Mouse (Mus musculus) limb, embryonic 15.5 days (tissue): Measurements from ENCODE around the gene Eif4a2. TPM values are rescaled to one million over a fixed set of nuclear protein-coding genes. Genes with fewer than 3 reads are reported as not detected.

Source experiments
- ATAC-seq: fragments of 200-750 bp; cut with Nextera tagmentation; 2 replicates; pipeline ENCODE4 v1.8.0; 2017; ENCODE audit warnings: low read depth, moderate TSS enrichment; ENCODE audit not compliant: insufficient number of reproducible peaks, low FRiP score, low TSS enrichment
- H3K27ac ChIP-seq: fragments of 300-500 bp; sonication (generic); 2 replicates; pipeline ENCODE4 v1.5.1; 2015; ENCODE audit warnings: moderate library complexity, mild to moderate bottlenecking, inconsistent platforms
- H3K27me3 ChIP-seq: fragments of 300-500 bp; sonication (generic); 2 replicates; pipeline ENCODE4 v1.6.1; 2015; ENCODE audit warnings: inconsistent platforms
- H3K36me3 ChIP-seq: fragments of 300-500 bp; sonication (generic); 2 replicates; pipeline ENCODE4 v1.6.1; 2015; ENCODE audit warnings: inconsistent platforms
- H3K4me1 ChIP-seq: fragments of 300-500 bp; sonication (generic); 2 replicates; pipeline ENCODE4 v1.6.1; 2015; ENCODE audit warnings: inconsistent platforms
- H3K4me2 ChIP-seq: fragments of 300-500 bp; sonication (generic); 2 replicates; pipeline ENCODE4 v1.6.1; 2015; ENCODE audit warnings: mild to moderate bottlenecking, inconsistent platforms
- H3K4me3 ChIP-seq: fragments of 300-500 bp; sonication (generic); 2 replicates; pipeline ENCODE4 v1.5.1; 2015; ENCODE audit warnings: mild to moderate bottlenecking, inconsistent platforms
- H3K9ac ChIP-seq: fragments of 300-500 bp; sonication (generic); 2 replicates; pipeline ENCODE4 v1.6.1; 2015; ENCODE audit warnings: inconsistent platforms
- H3K9me3 ChIP-seq: fragments of 300-500 bp; sonication (generic); 2 replicates; pipeline ENCODE4 v1.6.1; 2016; ENCODE audit warnings: inconsistent platforms
- WGBS: fragments of 180-500 bp; shearing (Covaris S2); methylation state at CpG from one replicate; pipeline ENCODE4 v1.1.7; 2015; 5-methylcytosine and 5-hydroxymethylcytosine counted together
- polyA plus RNA-seq: library from polyadenylated mRNA; unstranded; fragments of >200 nt; fragmentation: Nextera tagmentation; extraction: Ambion mirVana; gene quantifications from 2 replicates; pipeline ENCODE4 v1.2.1, GENCODE M21; 2015

Eif4a2 gene
- polyA plus RNA-seq, 1 experiment from 2014 or later = 259 TPM

GRCm38 (mm10) chr16:23107946-23108759, 909 bp downstream of the Eif4a2 start:
- H3K4me3 ChIP-seq = peak overlapping the region; percentile 93
- peak; percentile 86 for ATAC-seq
- H3K9ac ChIP-seq = peak overlapping the region; percentile 99
- no peaks in the 10 kb centered on the region for H3K27me3 ChIP-seq
- under 1% methylated on average over 52 of the region's 52 CpGs for WGBS
- peak overlapping the region; percentile 99 for H3K27ac ChIP-seq
- H3K4me1 ChIP-seq = peaks cover 15% of the 10 kb centered on the region; the same call in 1 of the 2 replicates
- H3K36me3 ChIP-seq = peaks cover 39% of the 10 kb centered on the region
- H3K4me2 ChIP-seq = peak overlapping the region; percentile 63
- H3K9me3 ChIP-seq = no peaks in the 10 kb centered on the region

DNA sequence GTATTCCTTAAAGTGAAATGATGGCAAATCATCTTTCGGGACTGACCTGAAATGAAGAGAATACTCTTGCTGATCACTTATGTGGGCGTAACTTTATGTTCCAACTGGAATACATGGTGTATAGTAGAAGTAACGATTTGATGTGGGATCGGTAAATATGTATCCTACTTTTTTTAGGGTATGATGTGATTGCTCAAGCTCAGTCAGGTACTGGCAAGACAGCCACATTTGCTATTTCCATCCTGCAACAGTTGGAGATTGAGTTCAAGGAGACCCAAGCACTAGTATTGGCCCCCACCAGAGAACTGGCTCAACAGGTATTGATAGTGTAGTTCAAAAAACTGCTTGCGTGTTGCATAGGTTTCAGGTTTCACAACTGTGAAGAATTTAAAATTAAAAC, 1.7 kb downstream of the Eif4a2 start:
- Histone ChIP-seq H3K4me3 (peak overlapping the region; percentile 93), H3K4me1 (peaks cover 15% of the 10 kb centered on the region; the same call in 1 of the 2 replicates), H3K27ac (peak overlapping the region; percentile 99), H3K27me3 (no peaks in the 10 kb centered on the region), H3K9ac (peak overlapping the region; percentile 99), H3K9me3 (no peaks in the 10 kb centered on the region), H3K36me3 (peaks cover 42% of the 10 kb centered on the region), H3K4me2 (peak overlapping the region; percentile 63)
- ATAC-seq = no peak
- 2% methylated on average over 5 of the region's 5 CpGs for WGBS

- H3K9me3 ChIP-seq = no peaks in the 10 kb centered on the region
- H3K4me3 ChIP-seq = peak overlapping the region; percentile 93
- H3K9ac ChIP-seq = peak overlapping the region; percentile 99
- 50% methylated on average over 5 of the region's 5 CpGs for WGBS
- H3K27ac ChIP-seq = peak overlapping the region; percentile 99; the same call in 1 of the 2 replicates
- peaks cover 49% of the 10 kb centered on the region for H3K36me3 ChIP-seq
- H3K27me3 ChIP-seq = no peaks in the 10 kb centered on the region
- no peak for ATAC-seq
- H3K4me1 ChIP-seq = peaks cover 15% of the 10 kb centered on the region; the same call in 1 of the 2 replicates
- H3K4me2 ChIP-seq = peak overlapping the region; percentile 63
These were observed 2.4 kb downstream of the Eif4a2 start for GRCm38 (mm10) chr16:23109350-23110280.

DNA sequence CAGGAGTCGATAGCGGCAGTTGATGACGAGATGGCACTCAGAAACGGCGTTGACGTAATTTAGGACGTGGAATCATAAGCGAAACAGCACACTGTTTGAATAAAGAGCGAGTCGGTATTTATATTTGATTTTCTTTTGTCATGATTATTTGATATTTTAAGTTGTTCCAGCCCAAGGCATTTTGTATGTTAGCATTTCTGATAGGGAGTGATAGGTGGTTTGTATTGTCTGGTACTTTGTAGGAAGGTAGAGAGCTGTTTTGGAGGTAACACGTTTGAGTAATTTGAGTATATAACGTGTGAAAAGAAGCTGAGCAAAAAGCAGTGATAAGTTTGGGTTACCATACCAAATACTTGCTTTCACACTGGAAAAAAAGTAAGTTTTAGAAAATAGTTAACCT, 5.1 kb downstream of the Eif4a2 start:
- ATAC-seq = no peak
- H3K4me2 ChIP-seq = no peak overlapping the region
- WGBS = 76% methylated on average over 12 of the region's 12 CpGs
- H3K36me3 ChIP-seq = peaks cover 57% of the 10 kb centered on the region
- H3K9me3 ChIP-seq = no peaks in the 10 kb centered on the region
- H3K27me3 ChIP-seq = no peaks in the 10 kb centered on the region
- H3K4me3 ChIP-seq = no peak overlapping the region
- no peak overlapping the region for H3K9ac ChIP-seq
- H3K27ac ChIP-seq = no peak overlapping the region
- H3K4me1 ChIP-seq = peaks cover 15% of the 10 kb centered on the region; the same call in 1 of the 2 replicates

DNA sequence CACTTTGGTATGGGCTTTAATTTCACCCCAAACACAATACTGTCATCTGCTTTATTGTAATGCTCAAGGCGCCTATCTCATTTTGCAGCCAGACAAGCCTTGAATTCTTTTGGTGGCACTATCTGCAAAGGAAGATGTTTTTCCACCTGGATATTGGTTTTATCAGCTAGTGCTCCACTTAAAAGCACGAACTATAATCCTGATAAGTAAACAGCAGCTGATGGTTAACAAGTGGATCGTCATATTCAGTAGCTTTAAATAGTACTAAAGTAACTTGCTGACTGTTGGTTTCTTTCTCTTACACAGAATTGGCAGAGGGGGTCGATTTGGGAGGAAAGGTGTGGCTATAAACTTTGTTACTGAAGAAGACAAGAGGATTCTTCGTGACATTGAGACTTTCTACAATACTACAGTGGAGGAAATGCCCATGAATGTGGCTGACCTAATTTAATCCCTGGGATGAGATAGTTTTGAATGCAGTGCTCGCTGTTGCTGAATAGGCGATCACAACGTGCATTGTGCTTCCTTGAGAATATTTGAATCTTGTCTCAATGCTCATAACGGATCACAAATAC, 5.7 kb downstream of the Eif4a2 start:
- no peak overlapping the region for H3K27ac ChIP-seq
- no peak for ATAC-seq
- H3K4me3 ChIP-seq = no peak overlapping the region
- 54% methylated on average over 9 of the region's 9 CpGs for WGBS
- H3K4me1 ChIP-seq = peaks cover 15% of the 10 kb centered on the region; the same call in 1 of the 2 replicates
- peaks cover 59% of the 10 kb centered on the region for H3K36me3 ChIP-seq
- no peak overlapping the region for H3K4me2 ChIP-seq
- H3K9me3 ChIP-seq = no peaks in the 10 kb centered on the region
- H3K27me3 ChIP-seq = no peaks in the 10 kb centered on the region
- no peak overlapping the region for H3K9ac ChIP-seq

DNA sequence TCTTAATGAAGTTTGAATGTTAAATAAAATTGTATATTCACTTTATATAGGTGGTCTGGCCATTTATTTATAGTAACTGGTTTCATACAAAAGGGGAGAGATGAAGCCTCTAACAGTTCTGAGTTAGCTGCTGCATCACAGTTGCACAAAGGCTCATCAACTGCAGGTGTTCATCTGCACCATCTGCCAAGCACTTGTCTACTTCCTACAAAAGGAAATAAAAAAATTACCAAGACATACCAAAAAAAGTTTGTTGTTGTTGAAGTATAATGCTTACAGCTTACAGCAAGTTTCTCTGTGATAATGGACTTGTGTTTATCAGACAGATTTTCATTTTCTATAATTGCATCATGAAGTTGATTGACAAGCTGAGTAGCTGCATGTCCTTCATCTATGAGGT, 6.7 kb downstream of the Eif4a2 start:
- Histone ChIP-seq H3K27me3 (no peaks in the 10 kb centered on the region), H3K4me1 (peaks cover 14% of the 10 kb centered on the region; the same call in 1 of the 2 replicates), H3K9me3 (no peaks in the 10 kb centered on the region), H3K9ac (no peak overlapping the region), H3K4me3 (no peak overlapping the region), H3K27ac (no peak overlapping the region), H3K4me2 (no peak overlapping the region), H3K36me3 (peaks cover 58% of the 10 kb centered on the region)
- no peak for ATAC-seq

DNA sequence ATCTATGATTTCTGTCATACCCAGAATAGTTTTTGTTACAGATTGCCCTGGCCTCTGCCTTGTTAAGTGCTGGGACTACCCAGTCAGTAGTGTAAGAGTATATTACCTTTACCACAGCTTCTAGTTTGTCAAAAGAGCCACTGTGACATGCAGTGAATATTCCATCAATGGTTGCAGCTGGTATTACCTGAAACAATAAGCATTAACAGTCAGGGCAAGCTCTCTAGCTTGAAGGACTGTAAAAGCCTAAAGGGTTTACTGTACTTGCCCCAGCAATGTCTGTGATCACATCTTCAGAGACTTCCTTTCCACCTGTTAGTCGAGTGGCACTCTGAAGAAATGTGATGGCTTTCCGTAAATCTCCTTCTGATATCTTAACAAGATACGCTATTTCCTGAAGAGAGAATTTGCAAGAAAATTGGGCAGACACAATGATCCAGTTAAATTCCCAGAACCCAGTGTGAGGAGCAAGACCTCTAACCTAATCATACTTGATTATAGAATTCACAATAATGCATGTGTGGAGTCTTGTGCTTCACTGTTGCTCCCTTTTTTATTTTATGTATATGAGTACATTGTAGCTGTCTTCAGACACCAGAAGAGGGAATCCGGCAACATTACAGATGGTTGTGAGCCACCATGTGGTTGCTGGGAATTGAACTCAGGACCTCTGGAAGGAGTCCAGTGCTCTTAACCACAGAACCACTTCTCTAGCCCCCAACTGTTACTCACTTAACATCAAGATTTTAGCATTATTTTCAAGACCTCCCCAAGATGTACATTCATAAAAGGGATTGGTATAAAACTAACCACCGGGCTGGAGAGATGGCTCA, 7.3 kb downstream of the Eif4a2 start:
- Histone ChIP-seq H3K4me3 (no peak overlapping the region), H3K4me1 (peaks cover 7% of the 10 kb centered on the region; the same call in 1 of the 2 replicates), H3K9me3 (no peaks in the 10 kb centered on the region), H3K27me3 (no peaks in the 10 kb centered on the region), H3K9ac (no peak overlapping the region), H3K36me3 (peaks cover 56% of the 10 kb centered on the region), H3K27ac (no peak overlapping the region; the same call in 1 of the 2 replicates), H3K4me2 (no peak overlapping the region)
- no peak for ATAC-seq
- WGBS = 59% methylated on average over 5 of the region's 5 CpGs

- peaks cover 55% of the 10 kb centered on the region for H3K36me3 ChIP-seq
- 75% methylated on average over 3 of the region's 3 CpGs for WGBS
These were observed 8.2 kb downstream of the Eif4a2 start for GRCm38 (mm10) chr16:23115486-23115885.

DNA sequence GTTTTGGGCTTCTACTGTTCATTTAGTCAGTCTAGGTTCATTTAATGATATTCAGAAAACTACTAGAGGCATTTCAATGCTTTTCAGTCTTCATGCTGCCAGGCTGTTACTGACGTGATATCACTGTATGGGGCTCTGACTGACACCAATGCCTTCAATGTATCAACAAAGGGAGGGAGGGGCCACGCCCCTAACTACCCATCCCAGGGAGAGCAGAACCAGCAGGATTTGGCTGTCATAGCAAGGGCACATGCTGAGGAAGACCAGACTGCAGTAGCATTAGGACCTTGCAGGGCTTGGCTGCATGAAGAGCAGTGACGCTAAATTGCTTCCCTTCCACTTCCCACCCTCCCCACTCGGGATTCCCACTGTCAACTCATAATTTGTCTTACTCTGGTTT, 9.9 kb downstream of the Eif4a2 start:
- Histone ChIP-seq H3K27ac (no peak overlapping the region), H3K4me1 (no peaks in the 10 kb centered on the region), H3K9ac (no peak overlapping the region), H3K4me2 (no peak overlapping the region), H3K36me3 (peaks cover 50% of the 10 kb centered on the region), H3K4me3 (no peak overlapping the region), H3K9me3 (no peaks in the 10 kb centered on the region), H3K27me3 (no peaks in the 10 kb centered on the region)
- WGBS = 69% methylated on average over 4 of the region's 4 CpGs
- no peak for ATAC-seq

More at GRCm38 (mm10) chr16:23115486-23115885, 8.2 kb downstream of the Eif4a2 start:
- H3K27me3 ChIP-seq = no peaks in the 10 kb centered on the region
- H3K4me1 ChIP-seq = peaks cover 3% of the 10 kb centered on the region; the same call in 1 of the 2 replicates
- no peak overlapping the region for H3K9ac ChIP-seq
- H3K9me3 ChIP-seq = no peaks in the 10 kb centered on the region
- ATAC-seq = no peak
- no peak overlapping the region for H3K4me2 ChIP-seq
- no peak overlapping the region for H3K4me3 ChIP-seq
- H3K27ac ChIP-seq = no peak overlapping the region

GRCm38 (mm10) chr16:23122446-23122845, 15.2 kb downstream of the Eif4a2 start:
- H3K4me1 ChIP-seq = peaks cover 7% of the 10 kb centered on the region
- no peak for ATAC-seq
- no peak overlapping the region for H3K4me2 ChIP-seq
- peaks cover 41% of the 10 kb centered on the region for H3K36me3 ChIP-seq
- WGBS = 92% methylated on average over 3 of the region's 3 CpGs
- no peaks in the 10 kb centered on the region for H3K27me3 ChIP-seq
- H3K9ac ChIP-seq = no peak overlapping the region
- no peaks in the 10 kb centered on the region for H3K9me3 ChIP-seq
- no peak overlapping the region for H3K27ac ChIP-seq
- no peak overlapping the region for H3K4me3 ChIP-seq

DNA sequence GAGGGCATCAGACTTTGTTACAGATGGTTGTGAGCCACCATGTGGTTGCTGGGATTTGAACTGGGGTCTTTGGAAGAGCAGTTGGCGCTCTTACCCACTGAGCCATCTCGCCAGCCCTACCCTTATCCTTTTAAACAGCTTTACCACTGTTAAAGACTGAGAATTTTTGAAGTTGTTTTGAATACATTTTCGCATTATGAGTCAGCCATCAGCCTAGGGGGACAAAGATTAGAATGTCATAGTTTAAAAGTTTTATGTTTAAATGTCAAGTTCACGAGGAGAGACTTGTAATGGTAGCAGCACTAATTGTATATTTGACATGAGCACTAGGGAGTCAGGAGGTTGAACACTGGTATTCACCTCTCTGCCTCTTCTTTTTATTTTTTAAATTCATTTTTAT, 15.9 kb downstream of the Eif4a2 start:
- Histone ChIP-seq H3K36me3 (peaks cover 38% of the 10 kb centered on the region), H3K27ac (no peak overlapping the region), H3K27me3 (no peaks in the 10 kb centered on the region), H3K4me1 (peaks cover 7% of the 10 kb centered on the region), H3K9me3 (no peaks in the 10 kb centered on the region), H3K9ac (no peak overlapping the region), H3K4me2 (no peak overlapping the region), H3K4me3 (no peak overlapping the region)
- WGBS = 89% methylated on average over 4 of the region's 4 CpGs
- ATAC-seq = no peak
